Mouse (Mus musculus) kidney, postnatal 14 days (tissue): ENCODE measurements at regions not wholly inside any gene's neighbourhood (a gene's known extent, or its start where the extent isn't known, plus 50 kb on each side); places are given as distances from the start of the nearest gene placed in this dataset.
A peak's percentile ranks its signal among the peaks of the same experiment; 100 is the strongest.

ENCODE experiments used
- DNase-seq: peaks from one replicate; pipeline ENCODE4 v3.0.0; 2022; ENCODE audit warnings: mixed read lengths

DNA sequence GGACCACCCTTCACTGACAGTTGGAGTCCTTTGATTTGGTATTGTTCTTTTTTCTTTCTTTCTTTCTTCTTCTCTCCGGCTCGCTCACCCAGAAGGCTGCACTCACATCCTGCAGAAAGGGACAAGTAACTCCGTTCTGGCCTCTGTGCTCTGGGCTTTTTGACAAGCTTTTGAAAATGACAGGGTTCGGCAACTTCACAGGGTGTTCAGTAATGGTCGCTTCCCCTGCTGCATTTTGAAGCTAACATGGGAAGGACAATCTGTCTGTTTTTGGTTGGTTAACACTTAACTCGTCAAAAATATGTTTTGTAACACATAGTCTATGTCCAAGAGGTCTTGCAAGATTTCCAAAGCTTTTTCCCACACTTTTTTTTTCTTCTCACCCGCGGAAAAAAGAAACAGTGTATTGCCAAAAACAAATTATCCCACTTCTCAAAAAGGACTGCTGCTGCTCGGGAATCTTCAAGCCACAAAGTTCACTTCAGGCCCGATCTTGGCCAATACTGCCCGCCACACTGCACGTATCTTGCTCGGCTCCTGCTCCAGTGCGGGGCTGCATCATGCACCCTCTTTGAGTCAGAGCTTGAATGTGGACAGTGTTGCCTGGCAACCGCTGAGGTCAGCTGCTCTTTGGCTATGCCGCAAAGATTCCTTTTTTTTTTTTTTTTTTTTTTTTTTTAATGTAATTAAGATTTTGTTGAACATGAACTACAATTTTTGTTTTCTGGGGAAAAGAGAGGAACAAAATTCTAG lies 209.4 kb upstream of the Inhba start:
- DNase-seq = peak; percentile 8

DNA sequence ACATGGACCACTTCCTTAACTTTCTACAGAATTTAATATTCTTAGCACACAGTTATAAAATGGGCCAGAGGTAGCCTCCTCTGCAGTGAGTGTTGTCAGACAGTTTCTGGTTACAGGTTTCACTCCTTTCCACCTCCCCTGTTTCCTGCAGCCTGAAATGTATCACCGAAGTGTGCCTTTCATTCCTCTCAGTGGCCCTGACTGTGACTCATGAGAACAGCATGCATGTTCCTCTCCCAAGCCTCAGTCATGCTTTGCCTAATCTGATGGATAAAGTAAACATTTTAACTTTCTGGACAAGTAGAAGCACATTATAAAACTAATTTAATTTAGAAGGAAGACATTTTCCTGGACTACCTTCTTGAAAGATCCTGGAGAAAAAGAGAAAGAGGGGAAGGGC lies 207.7 kb upstream of the Inhba start:
- DNase-seq = no peak

DNA sequence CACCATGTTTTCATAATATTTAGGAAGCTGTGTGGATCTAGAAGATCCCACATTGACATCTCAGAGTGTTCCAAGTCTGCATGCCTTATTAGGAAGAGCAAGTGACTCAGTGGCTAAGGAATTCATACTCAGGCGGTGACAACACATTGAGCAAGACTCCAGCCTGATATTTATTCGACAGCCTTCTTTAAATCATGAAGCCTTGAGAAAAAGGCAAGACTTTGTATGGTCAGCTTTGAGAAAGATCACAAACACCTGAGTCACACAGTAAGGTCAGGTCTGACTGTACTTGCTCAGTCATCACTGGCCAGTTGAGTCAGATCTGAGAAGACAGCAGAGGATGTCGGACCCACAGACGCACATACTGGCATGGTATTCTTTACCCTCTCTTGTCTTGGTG lies 204.7 kb upstream of the Inhba start:
- DNase-seq = no peak

DNA sequence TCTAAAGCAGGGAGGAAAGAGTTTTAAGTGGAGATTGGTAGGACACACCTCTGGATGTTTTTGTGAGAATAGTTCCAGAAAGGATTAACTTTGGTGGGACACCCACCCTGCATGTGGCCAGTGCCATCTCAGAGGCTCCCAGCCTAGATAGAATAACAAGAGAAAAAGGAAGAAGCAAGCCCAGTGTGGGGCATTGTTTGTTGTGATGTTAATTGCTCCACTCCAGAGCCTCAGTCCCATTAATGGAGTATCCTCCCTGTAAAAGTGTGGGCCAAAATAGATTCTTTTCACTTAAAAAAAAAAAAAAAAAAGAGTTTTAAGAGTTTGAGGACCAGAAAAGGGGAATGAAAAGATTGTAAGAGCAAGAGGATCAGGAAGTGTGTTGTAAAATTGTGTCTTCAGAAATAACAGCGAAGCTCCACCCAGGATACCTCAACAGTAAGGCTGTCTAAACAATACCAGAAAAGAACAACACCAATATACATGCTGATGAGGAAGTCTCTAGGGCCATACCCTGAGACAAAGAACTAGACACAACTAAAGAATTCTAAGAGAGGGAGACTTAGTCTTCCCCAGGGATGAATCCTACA lies 189.3 kb upstream of the Inhba start:
- no peak for DNase-seq

DNA sequence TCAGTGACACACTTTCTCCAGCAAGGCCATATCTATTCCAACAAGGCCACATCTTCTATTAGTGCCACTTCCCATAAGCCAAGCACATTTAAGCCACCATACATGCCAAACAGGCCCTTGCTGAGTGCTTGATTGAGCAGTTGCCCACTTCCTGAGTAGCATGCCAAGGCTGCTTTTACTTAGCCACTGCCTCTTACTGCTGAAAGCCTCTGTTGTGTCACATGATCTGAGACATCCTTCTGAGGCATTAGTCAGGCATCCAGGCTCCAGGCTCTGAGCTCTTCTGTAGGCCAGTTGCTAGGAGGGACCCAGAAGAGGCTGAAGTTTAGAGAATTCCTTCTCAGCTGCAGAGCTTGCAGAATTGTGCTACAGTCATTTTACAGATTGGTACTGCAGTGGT lies 165.8 kb upstream of the Inhba start:
- no peak for DNase-seq

DNA sequence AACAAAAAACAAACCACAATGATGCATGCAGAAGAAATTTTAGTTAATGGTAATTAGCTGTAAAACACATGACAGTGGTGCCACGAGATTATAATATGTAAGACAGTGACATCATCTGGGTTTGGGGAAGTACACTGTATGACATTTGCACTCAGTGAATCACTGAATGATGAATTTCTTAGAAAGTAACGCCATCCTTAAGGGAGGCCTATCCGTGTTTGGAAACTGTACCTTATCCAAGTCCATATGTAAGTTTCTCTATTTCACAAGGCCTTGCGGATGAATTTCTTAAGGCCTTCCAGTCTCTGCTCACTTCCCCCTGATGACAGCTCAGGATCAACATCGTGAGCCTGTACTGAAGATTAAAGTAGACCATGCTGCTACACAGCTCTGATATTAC lies 163.6 kb upstream of the Inhba start:
- DNase-seq = no peak

DNA sequence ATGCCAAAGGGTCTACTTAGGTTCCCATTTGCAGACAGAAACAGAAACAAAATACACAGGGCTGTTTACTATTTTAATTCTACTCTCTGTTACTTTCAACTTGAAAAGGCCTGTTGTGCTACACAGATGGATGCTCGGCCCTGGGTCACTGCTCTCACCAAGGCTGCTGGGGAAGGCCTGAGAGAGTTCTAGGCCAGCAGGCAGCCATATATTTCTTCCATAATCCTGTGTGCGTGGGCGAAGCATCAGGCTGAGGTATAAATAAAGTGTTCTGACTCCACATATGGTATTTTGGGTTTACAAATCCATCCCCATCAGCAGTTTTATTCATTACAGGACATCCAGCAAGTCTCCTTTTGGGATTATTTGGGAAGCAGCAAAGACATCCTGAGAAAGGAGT lies 162.5 kb upstream of the Inhba start:
- DNase-seq = no peak

DNA sequence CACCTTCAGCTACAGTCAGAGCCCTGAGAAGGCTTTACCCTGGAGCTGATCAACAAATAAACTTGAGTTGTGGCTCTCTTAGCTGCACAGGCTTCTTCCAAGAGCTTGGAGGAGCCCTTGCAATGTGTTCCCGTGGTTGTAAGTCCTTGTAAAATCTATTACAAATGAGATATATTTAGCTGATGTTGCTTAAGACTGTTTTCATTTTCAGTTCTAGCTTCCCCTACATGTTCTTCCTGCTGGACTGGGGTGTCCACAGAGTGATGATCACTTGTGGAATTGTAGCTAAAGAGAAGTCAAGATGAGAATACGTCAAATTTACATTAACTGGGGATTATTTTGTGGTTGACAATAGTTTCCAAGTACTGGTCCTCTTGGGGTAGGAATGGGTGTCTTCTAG lies 161.3 kb upstream of the Inhba start:
- no peak for DNase-seq

DNA sequence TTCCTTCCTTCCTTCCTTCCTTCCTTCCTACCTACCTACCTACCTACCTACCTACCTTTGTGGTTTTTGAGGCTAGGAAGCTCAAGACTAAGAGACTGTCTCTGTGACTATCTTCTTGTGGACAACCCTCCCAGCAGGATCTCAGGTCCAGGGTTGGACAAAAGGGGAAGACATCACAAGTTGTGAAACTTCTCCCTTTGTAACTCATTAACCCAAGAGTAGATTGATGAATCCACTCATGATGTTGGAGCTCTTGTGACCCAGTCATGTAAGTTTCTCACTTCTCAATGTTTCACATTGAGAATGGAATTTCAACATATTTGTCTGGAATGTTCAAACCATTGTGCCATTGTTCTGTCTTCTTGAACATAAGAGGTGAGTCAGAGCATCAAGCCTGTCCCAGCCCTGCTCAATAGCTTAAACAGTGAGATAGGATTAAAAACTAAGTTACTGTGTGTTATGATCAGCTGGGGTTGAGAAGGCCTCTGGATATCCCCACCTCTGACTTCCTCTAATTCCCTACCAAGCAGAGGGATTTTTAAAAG lies 158.6 kb upstream of the Inhba start:
- no peak for DNase-seq

DNA sequence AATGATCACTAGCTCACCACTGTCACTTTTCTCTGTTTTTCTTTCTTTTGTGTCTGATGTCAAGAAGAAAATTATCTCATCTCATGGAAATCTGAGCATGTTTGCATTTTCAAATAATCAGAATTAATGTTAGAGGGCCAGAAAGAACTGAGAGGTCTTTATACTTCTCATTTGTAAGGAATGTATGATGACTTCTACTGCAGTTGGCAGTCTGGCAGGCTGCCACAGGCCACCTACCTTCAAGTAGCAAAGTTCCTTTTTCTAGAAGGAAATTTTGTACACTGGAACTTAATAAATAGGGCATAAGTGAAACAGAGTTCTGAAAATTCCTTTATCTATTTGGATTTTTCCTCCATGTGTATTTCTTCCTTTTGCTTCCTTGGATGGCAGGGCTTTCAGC lies 148.7 kb upstream of the Inhba start:
- no peak for DNase-seq

DNA sequence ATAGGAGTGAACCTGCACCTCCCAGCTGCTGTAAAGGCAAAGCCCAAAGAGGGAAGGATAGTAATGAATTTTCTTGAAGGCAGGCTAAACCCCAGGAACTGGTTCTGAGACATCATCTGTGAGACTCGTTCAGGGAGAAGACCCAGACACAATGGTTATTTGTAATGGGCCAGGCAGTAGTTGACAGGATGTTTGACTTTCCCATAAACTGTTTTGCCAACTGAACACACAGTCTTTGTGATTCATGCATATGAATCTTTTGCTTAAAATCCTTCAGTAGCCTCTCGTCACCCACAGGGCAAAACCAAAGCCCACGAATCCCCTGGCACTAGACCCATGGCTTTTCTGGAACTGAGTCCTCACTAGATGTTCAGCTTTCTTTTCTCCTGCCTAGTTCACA lies 148.3 kb upstream of the Inhba start:
- DNase-seq = no peak

DNA sequence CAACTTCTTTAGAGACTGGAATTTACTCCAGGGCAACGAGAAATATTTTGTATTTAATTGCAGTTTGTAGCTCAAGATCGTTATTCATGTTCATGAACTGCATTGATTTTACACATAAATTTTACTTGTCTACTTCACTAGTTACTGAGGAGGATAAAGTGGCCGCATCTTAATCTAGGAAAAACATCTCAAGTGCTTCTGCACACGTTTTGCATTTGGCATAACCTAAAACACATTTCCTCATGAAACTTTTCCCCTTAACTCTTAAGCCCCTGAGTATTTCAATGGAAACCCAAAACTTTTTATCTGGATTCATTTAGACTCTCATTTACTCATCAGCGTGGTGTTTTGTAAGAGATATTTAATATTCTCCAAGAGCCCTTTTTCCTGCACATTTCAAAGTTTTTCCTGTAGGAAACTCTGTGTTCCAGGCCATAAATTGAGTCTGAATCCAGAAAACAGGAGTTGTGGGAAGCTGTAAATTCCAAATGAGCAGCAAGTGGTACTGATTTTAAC lies 144.5 kb upstream of the Inhba start:
- DNase-seq = no peak

DNA sequence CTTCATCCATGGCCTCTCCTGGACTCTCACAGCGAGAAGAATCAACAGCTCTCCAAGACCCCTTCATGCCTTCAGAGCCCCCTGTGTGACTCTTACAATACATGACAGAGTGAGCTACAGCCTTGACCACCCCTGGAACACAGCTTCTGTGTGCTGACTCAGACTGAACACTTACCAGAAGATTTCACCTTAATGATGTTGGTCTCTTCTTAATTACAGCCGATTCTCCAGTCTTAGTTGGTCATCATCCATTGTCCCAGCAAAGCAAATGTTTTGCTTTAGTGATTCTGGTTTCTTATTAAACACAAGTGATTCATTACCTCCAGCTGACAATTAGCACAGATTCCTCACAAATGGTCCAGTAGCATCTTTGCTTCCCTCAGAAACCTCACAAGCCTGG lies 134.0 kb upstream of the Inhba start:
- no peak for DNase-seq

DNA sequence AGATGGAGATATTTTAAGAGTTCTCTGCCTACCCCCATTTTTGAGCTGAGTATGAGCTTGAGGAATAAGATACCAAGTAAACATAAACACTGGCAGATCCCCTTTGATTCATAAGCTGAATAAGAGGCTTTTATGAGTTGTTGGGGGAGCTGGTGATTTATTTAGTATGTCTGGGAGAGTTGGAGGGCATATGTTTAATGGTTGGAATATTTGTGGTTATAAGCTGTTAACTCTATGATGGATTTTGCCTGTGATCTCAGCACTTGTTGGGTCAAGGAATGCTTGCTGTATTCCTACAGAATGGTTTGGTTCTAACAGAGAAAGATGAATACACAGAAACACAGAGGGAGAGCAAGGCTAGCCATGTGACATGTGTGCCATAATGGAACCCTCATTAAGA lies 132.1 kb upstream of the Inhba start:
- no peak for DNase-seq

DNA sequence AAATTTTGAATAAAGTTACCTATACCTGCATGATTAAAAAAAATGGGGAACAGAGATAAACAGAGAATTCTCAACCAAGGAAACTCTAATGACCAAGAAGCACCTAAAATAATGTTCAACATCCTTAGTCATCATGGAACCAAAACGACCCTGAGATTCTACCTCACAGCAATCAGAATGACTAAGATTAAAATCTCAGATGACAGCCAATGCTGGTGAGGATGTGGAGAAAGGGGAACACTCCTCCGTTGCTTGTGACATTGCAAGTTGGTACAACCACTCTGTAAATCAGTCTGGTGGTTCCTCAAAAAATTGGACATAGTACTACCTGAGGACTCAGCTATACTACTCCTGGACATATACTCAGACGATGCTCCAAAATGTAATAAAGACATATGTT lies 120.9 kb upstream of the Inhba start:
- no peak for DNase-seq

DNA sequence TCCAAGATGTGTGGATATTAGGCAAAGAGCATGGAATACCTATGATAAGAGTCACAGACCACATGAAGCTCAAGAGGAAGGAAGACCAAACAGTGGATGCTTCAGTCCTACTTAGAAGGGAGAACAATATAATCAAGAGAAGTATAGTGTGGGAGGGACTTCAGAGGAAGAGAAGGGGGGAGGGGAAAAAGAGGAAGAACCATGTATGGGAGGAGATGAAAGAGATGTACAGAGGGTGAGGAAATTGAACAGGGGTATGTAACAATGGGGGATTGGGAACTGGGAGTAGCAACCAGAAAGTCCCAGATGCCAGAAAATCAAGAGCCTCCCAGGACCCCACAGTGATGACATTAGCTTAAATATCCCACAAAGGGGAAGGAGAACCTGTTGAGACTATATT lies 120.2 kb upstream of the Inhba start:
- DNase-seq = no peak

DNA sequence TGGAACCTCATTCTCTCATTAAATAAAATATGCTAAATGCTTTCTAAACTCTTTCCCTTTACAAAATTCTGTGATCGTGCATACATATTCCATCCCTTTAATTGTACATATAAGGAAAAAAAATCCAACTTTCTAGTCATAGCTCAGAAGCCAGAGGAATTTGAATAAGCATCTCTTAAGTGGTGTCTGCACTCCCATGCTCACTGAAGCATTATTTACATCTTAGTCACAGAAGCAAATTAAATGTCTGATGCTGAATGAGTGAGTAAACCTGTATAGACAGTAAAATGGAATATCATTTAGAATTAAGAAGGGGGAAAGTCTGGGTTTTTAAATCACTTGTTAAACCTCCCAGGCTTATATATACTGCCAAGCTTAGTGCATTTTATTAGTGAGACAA lies 113.5 kb upstream of the Inhba start:
- DNase-seq = no peak

DNA sequence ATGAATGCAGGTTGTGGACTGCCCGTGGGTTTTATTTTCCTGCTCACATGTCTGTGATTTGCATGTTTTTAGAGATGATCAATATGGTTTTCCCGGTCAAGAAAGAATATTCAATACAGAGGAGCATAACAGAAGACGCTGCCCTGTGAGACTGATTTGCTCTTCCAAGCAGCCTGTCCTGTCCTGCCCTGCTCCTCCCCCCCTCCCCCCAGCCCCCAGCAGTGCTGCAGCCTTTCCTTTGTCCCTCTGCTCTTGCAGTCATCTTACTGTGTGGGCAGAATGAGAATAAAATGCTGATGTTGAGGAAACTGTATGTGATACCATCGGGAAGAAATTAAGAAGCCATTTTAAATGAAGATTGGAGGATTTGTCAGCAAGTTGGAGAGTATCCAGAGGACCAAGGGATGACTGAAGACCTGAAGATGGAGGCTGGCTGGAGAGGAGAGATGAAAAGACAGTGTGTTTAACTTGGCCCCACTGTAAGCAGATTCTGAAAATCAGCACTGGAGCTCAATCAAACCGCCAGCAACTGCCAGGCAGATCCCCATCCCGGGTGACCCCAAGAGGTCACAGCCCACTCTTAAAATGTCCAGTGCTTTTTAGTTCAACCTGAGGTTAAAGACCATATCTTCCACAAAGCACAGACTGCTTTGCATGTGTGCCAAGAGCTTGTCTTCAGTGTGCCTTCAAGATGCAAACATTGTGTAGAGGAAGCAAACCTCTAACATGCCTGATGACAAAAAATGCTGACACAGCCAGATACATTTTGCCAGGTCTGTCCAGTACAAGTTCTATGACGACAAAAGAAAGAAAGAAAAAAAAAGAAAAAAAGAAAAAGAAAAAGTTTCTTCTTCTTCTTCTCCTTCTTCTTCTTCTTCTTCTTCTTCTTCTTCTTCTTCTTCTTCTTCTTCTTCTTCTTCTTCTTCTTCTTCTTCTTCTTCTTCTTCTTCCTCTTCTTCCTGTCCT lies 109.7 kb upstream of the Inhba start:
- no peak for DNase-seq

DNA sequence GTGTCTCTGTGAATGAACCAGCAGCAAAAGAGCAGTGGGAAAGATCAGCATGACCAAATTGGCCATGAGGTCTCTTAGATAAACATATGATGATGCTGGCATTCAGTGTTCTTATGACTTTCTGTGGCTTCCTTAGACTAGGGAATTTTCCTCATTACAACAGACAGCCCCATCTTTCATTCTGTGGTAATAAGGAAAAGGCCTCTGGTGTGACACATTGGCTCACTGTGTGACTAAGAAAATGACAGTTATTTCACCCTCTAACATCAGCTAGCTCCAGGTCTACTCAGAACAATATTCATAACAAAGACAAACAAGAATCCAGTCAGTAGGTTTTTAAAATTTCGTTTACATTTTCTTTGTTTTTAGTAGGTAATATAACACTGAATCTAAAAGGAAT lies 103.8 kb upstream of the Inhba start:
- DNase-seq = no peak

DNA sequence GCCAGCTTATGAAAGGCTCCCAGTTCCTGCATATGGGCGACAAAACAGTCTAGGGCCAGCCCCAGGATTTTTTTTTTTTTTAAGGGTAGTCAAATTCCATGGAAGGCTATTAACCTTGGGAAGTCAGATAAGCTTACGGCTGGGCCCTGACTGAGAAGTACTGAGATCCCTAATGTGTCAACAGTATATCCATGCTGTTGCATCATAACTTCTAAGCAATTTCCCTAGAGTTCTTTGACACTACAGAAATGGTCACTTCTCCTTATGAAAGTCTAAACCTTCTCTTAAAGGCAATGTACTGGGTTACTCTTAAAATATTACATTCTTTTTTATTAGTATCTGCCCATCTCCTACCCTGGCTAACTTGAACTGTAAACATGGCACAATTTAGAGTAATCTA lies 101.1 kb upstream of the Inhba start:
- DNase-seq = no peak

DNA sequence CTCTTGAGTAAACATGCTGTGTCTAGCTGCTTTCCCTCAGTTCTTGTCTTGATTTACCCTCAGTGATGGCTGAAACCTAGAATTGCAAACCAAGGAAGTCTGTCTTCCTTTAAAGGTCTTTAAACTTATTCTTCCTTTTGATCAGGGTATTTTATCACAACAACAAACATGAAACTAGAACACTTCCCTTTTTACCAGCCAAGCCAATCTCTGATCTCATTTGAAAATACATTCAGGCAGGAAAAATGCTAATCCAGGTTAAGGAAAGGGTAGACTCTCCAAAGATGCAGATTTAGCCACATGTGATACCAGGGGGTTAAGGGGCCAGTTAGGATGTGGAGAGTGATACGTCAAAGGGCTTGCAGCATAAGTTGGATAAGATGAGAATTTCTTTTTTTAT lies 100.4 kb upstream of the Inhba start:
- no peak for DNase-seq

DNA sequence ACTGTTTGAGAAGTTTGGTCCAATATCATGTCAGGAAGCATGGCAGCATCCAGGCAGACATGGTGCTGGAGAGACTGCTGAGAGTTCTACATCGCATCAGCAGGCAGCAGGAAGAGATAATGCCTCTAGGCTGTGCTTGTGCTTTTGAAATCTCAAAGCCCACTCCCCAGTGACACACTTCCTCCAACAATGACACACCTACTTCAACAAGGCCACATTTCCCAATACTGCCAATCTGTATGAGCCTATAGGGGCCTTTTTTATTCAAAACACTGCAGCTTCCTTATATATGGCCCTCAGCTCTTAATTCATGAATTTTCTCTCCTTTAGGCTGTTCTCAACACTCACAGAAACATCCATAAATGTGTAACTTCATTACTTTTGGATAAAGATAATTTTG lies 97.4 kb upstream of the Inhba start:
- DNase-seq = no peak

DNA sequence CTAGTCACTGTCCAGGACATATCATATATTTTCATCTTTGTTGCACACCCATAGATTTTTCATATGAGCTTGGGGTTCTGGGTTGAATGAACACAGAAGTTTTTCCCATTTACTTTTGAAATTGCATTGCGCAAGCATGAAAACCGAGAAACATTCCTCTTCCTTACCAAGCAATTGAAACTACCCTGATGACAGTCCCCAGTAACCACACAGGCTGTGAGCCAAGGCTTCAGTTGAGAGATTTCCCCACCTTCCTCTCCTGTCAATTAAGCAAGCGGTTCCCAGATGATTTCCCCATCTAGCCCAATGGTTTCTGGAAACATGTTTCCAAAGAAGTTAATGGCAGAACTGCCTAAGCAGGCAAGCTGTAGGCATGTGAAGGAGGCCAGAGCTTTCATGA lies 81.8 kb upstream of the Inhba start:
- DNase-seq = no peak
